Mouse (Mus musculus) C2C12 (cell line): Measurements from ENCODE around the gene R3hdm4.

Experiments
- CEBPB ChIP-seq: IDR thresholded peaks from one replicate; pipeline ENCODE4 v1.6.1; 2011; ENCODE audit warnings: low read depth, mild to moderate bottlenecking, control low read depth, moderate library complexity
- CTCF ChIP-seq: IDR thresholded peaks from one replicate; pipeline ENCODE4 v1.5.1; 2011; ENCODE audit not compliant: control insufficient read depth, insufficient read depth, insufficient read length
- MAX ChIP-seq: IDR thresholded peaks from one replicate; pipeline ENCODE4 v1.6.1; 2011; ENCODE audit warnings: mild to moderate bottlenecking, control low read depth
- MYOD1 ChIP-seq: IDR thresholded peaks from one replicate; pipeline ENCODE4 v1.6.1; 2011; ENCODE audit warnings: low read depth; ENCODE audit not compliant: control insufficient read depth, insufficient read length
- MYOG ChIP-seq: IDR thresholded peaks from one replicate; pipeline ENCODE4 v1.6.1; 2011; ENCODE audit not compliant: control insufficient read depth, insufficient read length; ENCODE audit errors: extremely low read depth
- USF1 ChIP-seq: IDR thresholded peaks from one replicate; pipeline ENCODE4 v1.6.1; 2011; ENCODE audit warnings: low read depth, mild to moderate bottlenecking, control low read depth, moderate library complexity

DNA sequence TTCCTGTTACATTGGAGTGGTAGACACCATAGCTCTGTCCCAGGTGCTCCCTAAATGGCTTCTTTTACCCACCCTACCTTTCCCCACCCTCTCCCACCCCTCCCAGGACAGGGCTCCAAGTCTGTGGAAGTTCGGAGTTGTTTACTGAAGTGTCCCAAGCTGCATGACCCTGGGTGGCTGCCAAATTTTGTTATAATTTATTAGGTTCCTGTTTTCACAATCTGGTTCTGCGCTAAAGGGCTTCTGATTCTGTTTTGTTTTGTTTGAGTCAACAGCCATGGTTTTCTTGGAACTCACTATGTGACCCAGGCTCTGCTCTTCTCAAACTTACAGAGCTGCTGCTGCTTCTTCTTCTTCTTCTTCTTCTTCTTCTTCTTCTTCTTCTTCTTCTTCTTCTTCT, 31.6 kb downstream of the R3hdm4 start:
- no peak for TF ChIP-seq CTCF
- no peak for TF ChIP-seq MYOD1
- TF ChIP-seq USF1 = no peak
- TF ChIP-seq CEBPB = no peak
- no peak for TF ChIP-seq MYOG
- TF ChIP-seq MAX = no peak
